Mouse (Mus musculus) layer of hippocampus, adult 18-20 months (tissue): ENCODE data around the gene Adgrg6. TPM values are rescaled to one million over a fixed set of nuclear protein-coding genes. Genes with fewer than 3 reads are reported as not detected.

Source experiments
- DNase-seq, 2 experiments: peaks; one replicate each; pipeline ENCODE4 v3.0.0; 2022; ENCODE audit warnings: low spot score in 2 of 2
- total RNA-seq, 2 experiments: library from RNA; stranded (reverse); gene quantifications; 2 replicates each; pipeline ENCODE4 v1.2.3; 2021

Adgrg6 gene
- total RNA-seq, 2 experiments from 2014 or later: 1.3 to 1.5 TPM

- DNase-seq: peak in 1 of 2 experiments; percentile 7
Observed at GRCm38 (mm10) chr10:14401744-14402143, 143.7 kb downstream of the Adgrg6 start.

DNA sequence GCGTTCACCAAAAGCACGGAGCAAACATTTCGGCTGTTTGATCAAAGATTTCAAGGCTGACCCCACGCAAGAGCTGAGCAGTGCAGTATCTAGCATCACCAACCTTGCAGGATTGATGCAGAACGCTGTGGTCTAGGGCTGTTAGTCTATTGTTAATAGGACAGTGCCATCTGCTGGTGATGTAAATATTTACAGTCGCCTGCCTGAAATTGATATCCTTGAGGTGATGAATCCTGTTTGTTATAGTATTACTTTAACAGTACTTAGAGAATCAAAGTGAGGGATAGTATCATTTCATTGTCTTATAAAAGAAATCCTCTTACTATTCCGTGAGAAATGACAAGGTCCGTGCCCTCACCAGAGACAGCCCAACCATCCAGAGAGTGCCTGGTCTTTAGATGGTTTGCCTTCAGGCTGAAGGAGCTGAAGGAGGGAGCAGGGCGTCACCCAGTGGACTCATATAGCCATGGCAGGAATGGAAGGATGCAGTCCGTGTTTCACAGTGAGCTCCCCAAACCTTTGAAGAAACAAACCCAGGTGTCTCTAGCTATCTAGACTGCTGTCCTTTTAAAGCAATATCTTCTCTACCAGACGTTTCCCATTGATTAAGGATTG lies 154.3 kb downstream of the Adgrg6 start:
- peak; percentile 79 to 95 for DNase-seq

DNA sequence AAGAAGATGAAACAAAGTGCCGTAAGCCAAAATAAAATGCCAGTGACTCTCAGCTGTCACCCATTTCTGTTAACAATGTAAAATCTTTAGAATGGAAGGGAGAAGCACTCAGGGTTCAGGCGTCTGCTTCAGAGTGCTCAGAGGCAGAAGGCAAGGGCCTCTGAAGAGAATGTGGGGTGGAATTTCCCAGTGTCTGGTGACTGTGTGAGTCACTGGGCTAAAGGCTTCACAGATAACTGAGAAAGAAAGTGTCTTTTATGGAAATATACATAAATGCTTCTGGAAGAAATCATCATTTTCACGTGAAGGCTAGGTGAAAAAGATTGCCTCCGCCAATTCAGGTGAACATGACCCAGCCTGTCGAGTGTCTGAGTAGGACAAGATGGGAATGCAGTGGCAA lies 159.9 kb downstream of the Adgrg6 start:
- DNase-seq: no peak

- DNase-seq: no peak
Observed at GRCm38 (mm10) chr10:14365065-14365589, 180.3 kb downstream of the Adgrg6 start.

- DNase-seq: no peak
Observed at GRCm38 (mm10) chr10:14363226-14363625, 182.2 kb downstream of the Adgrg6 start.

GRCm38 (mm10) chr10:14358271-14358670 lies 187.2 kb downstream of the Adgrg6 start:
- DNase-seq: no peak

Other genes with a start within 250 kb of the Adgrg6 start
- gene Vta1, start 159.9 kb upstream of the Adgrg6 start, total RNA-seq: 10 to 100 TPM; 68.3 to 70.9 TPM
- gene Nmbr, start 159.9 kb upstream of the Adgrg6 start, total RNA-seq: 1 to 10 TPM; 3.7 to 5.8 TPM
- not detected for gene Gje1, start 172.6 kb upstream of the Adgrg6 start, total RNA-seq